Mouse (Mus musculus) ES-Bruce4 (cell line): ENCODE results near the gene Ovch2. TPM values are rescaled to one million over a fixed set of nuclear protein-coding genes. Genes with fewer than 3 reads are reported as not detected.

ENCODE experiments used
- H3K27ac ChIP-seq: 2 replicates; pipeline ENCODE4 v1.5.1; 2012; ENCODE audit warnings: low read length, inconsistent platforms; ENCODE audit not compliant: insufficient read depth
- H3K27me3 ChIP-seq: 2 replicates; pipeline ENCODE4 v1.6.1; 2012; ENCODE audit warnings: mild to moderate bottlenecking, low read length, inconsistent platforms; ENCODE audit not compliant: control insufficient read depth, poor library complexity, insufficient read depth, severe bottlenecking
- H3K36me3 ChIP-seq: 2 replicates; pipeline ENCODE4 v1.6.1; 2012; ENCODE audit warnings: inconsistent platforms, mild to moderate bottlenecking, low read length, moderate library complexity; ENCODE audit not compliant: control insufficient read depth, poor library complexity, insufficient read depth, severe bottlenecking
- H3K4me1 ChIP-seq: one replicate; pipeline ENCODE4 v1.8.1; 2011; ENCODE audit warnings: low read length; ENCODE audit not compliant: control insufficient read depth, insufficient read depth
- H3K4me3 ChIP-seq: 2 replicates; pipeline ENCODE4 v1.5.1; 2011; ENCODE audit warnings: low read depth, mild to moderate bottlenecking, low read length
- H3K9ac ChIP-seq: 2 replicates; pipeline ENCODE4 v1.6.1; 2012; ENCODE audit warnings: low read depth, mild to moderate bottlenecking, inconsistent platforms; ENCODE audit not compliant: poor library complexity, severe bottlenecking
- H3K9me3 ChIP-seq: replicated peaks from 2 replicates; pipeline ENCODE4 v1.6.1; 2012; ENCODE audit warnings: mild to moderate bottlenecking, low read length, inconsistent platforms; ENCODE audit not compliant: control insufficient read depth, poor library complexity, insufficient read depth, severe bottlenecking
- CTCF ChIP-seq: IDR thresholded peaks from one replicate; pipeline ENCODE4 v1.8.1; 2011; ENCODE audit warnings: low read depth, low read length
- EP300 ChIP-seq: IDR thresholded peaks from 2 replicates; pipeline ENCODE4 v1.6.1; 2011; ENCODE audit warnings: low read depth, low read length; ENCODE audit not compliant: insufficient read depth
- POLR2A ChIP-seq: IDR thresholded peaks from one replicate; pipeline ENCODE4 v1.8.1; 2011; ENCODE audit warnings: low read length; ENCODE audit not compliant: insufficient read depth
- polyA plus RNA-seq: library from polyadenylated mRNA; stranded (reverse); fragments of >200 nt; gene quantifications from 2 replicates; pipeline ENCODE4 v1.2.4, GENCODE M21; 2011; ENCODE audit warnings: low read depth; ENCODE audit not compliant: missing spikeins, insufficient read depth, insufficient read length

Gene Ovch2
- polyA plus RNA-seq, 1 experiment, result not detected

GRCm38 (mm10) chr7:107747954-107748353 is 53.1 kb downstream of the Ovch2 start:
- Histone ChIP-seq H3K4me1 (no peaks in the 10 kb centered on the region), H3K27ac (no peak overlapping the region), H3K9ac (no peak overlapping the region), H3K36me3 (no peaks in the 10 kb centered on the region), H3K27me3 (no peaks in the 10 kb centered on the region), H3K9me3 (no peaks in the 10 kb centered on the region), H3K4me3 (no peak overlapping the region)
- TF ChIP-seq CTCF (peak; percentile 36), POLR2A (no peak)

GRCm38 (mm10) chr7:107747476-107747875 is 53.5 kb downstream of the Ovch2 start:
- Histone ChIP-seq H3K36me3 (no peaks in the 10 kb centered on the region), H3K4me3 (no peak overlapping the region), H3K9ac (no peak overlapping the region), H3K27ac (no peak overlapping the region), H3K27me3 (no peaks in the 10 kb centered on the region), H3K9me3 (no peaks in the 10 kb centered on the region), H3K4me1 (no peaks in the 10 kb centered on the region)
- TF ChIP-seq EP300, result no peak
- no peak for TF ChIP-seq POLR2A
- TF ChIP-seq CTCF, result no peak

- Histone ChIP-seq H3K27me3 (no peaks in the 10 kb centered on the region), H3K4me1 (no peaks in the 10 kb centered on the region), H3K9me3 (no peaks in the 10 kb centered on the region), H3K27ac (no peak overlapping the region), H3K36me3 (no peaks in the 10 kb centered on the region), H3K9ac (no peak overlapping the region), H3K4me3 (no peak overlapping the region)
- TF ChIP-seq CTCF (no peak), EP300 (no peak)
Observed at GRCm38 (mm10) chr7:107746036-107746435, 55.0 kb downstream of the Ovch2 start.

GRCm38 (mm10) chr7:107745111-107745510 is 55.9 kb downstream of the Ovch2 start:
- TF ChIP-seq CTCF (no peak), POLR2A (no peak), EP300 (no peak)
- Histone ChIP-seq H3K4me1 (no peaks in the 10 kb centered on the region), H3K9me3 (no peaks in the 10 kb centered on the region), H3K4me3 (no peak overlapping the region), H3K27ac (no peak overlapping the region), H3K36me3 (no peaks in the 10 kb centered on the region), H3K9ac (no peak overlapping the region), H3K27me3 (no peaks in the 10 kb centered on the region)

GRCm38 (mm10) chr7:107744454-107744853 is 56.6 kb downstream of the Ovch2 start:
- H3K9me3 ChIP-seq, result no peaks in the 10 kb centered on the region
- H3K36me3 ChIP-seq, result no peaks in the 10 kb centered on the region
- no peak overlapping the region for H3K27ac ChIP-seq
- TF ChIP-seq POLR2A (no peak), EP300 (no peak), CTCF (no peak)
- H3K27me3 ChIP-seq, result no peaks in the 10 kb centered on the region
- no peak overlapping the region for H3K4me3 ChIP-seq
- H3K9ac ChIP-seq, result no peak overlapping the region
- no peaks in the 10 kb centered on the region for H3K4me1 ChIP-seq

- H3K9ac ChIP-seq, result no peak overlapping the region
- no peaks in the 10 kb centered on the region for H3K27me3 ChIP-seq
- no peak overlapping the region for H3K27ac ChIP-seq
- H3K36me3 ChIP-seq, result no peaks in the 10 kb centered on the region; the same call in 1 of the 2 replicates
- TF ChIP-seq POLR2A, result no peak
- TF ChIP-seq EP300, result no peak
- no peak for TF ChIP-seq CTCF
- no peak overlapping the region for H3K4me3 ChIP-seq
- H3K4me1 ChIP-seq, result no peaks in the 10 kb centered on the region
- no peaks in the 10 kb centered on the region for H3K9me3 ChIP-seq
Observed at GRCm38 (mm10) chr7:107742963-107743465, 58.0 kb downstream of the Ovch2 start.
